Mouse (Mus musculus) lung, postnatal 10 days (tissue): Measurements from ENCODE around the gene Olfr1263.

Source experiments
- DNase-seq: peaks from one replicate; pipeline ENCODE4 v3.0.0; 2021

Olfr1263 gene

DNA sequence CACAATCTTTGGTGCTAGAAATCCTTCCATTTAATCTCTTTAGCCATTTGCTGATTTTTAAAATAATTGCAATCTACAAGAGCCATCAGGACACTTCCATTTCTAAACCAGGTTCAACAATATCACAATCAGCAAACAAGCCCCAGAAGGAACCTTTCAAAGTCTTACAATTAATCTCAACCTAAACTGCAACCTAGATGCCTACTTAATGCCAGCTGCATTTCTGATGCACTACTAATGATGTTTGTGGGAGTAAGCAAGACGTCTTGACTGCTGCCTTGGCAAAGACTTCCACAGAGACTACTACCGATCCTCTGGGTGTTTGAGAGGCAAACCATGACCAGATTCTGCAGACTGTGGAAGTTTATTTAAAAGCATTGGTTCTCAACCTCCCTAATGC, at the start of gene Olfr1263:
Gene Olfr1263, plus strand, starts transcription at position 301 of the 400 bp plus-strand sequence.
- DNase-seq = no peak

DNA sequence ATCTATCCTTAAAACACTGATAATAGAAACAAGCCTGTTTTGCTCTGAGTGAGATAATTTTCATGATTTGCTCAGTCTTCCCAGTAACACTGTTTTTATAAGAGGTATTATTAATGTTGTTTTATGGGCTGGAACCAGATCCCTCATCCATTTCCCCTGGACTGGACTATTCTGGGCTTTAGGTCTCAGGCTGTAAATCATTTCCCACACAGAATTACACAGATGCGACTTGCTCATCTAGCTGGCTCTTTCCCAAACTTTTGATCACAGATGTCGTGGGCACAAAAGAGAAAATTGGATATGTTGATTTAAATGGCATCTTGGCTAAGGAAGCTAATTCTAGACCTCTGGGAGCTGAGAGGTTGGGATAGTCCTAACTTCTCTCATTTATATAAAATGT, 37.7 kb upstream of the Olfr1263 start, which contains the start of gene Olfr1260:
Gene Olfr1260, plus strand, starts transcription at position 157 of the 400 bp plus-strand sequence.
- DNase-seq = no peak

DNA sequence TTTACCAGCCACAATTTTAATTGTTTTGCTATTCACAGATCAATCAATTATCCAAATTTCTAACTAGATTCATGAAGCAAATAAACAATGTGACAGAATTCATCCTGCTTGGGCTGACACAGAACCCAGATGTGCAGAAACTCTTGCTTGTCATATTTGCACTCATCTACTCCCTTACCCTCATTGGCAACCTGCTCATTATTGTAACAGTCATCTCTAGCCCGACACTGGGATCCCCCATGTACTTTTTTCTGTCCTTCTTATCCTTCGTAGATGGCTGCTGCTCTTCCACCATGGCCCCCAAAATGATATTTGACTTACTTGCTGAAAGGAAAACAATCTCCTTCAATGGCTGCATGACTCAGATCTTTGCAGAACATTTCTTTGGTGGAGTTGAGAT, 34.2 kb upstream of the Olfr1263 start:
- DNase-seq = no peak

DNA sequence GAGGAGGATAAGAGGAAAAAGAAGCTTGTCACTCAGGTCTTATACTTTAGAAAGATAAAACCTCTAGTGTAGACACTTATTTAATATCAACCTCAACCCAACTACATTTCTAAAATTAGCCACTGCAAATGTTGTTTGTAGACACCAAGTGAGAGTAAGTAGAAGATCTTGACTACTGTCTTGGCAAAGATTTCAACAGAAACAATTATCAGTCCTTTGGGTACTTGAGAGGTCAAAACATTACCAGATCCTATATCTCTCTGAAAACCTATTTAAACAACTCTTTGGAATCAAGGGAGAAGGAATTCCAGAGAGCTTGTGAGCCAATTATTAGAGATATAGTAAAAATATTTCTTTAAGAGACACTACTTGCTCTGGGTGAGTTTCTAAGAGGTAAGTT, 21.0 kb upstream of the Olfr1263 start, which contains the start of gene Olfr1261:
Gene Olfr1261, plus strand, starts transcription at position 301 of the 400 bp plus-strand sequence.
- no peak for DNase-seq

DNA sequence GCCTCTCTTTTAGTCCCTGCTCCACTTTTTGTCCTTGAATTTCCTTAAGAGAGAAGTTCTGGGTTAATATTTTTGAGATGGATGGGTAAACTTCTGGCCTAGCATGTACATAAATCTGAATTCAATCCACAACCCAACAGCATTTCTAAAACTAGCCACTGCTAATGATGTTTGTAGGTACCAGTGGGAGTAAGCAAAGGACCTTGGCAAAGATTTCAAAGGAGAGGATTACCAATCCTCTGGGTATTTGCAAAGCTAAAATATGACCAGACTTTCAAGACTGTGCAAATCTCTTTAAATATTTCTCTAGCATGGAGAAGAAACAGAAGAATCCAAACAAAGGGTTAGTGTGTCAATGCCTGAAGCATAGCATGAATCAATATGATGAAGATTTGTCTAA, 12.1 kb upstream of the Olfr1263 start, which contains the start of gene Olfr1262:
Gene Olfr1262, plus strand, starts transcription at position 301 of the 400 bp plus-strand sequence.
- no peak for DNase-seq

DNA sequence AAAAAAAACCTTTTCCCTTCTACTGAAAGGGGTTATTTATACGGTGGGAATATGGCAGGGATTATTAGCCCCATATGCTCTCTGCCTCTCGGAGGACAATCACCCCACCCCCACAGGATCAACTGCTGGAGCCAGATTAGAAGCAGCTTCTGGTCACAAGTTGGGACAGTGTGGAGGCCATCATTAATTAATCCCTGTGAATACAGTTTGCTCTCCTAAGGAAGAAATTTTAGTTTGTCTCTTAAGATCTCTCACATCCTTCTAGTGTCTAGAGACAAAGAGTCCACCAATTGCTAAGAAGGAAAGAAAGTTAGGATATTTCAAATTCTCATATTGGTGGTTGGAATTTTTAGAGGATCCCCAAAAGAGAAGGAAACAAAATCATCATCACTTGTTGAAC, 13.5 kb downstream of the Olfr1263 start, which contains the start of gene Olfr1264:
Gene Olfr1264, minus strand, starts transcription at position 101 of the 400 bp plus-strand sequence.
- DNase-seq = no peak

DNA sequence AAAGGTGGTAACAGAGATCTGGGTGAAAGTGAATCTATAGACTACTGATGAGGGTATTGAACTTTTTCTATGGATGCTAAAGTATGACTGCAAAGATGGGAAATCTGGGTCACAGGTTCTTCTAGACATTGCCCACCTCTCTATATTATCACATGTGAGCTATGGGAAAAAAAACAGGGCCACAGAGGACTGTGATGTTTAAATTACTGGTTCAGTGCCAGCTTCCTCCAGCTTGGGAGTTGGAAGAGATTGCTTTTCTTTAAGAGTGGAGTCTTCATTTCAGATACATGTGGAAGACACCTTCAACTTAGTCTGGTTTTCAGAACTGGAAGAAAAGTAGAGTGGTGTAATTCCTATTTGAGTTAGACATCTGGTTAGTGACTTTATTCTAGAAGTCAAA, 23.1 kb downstream of the Olfr1263 start, which contains the start of gene Olfr1265:
Gene Olfr1265, plus strand, starts transcription at position 301 of the 400 bp plus-strand sequence.
- no peak for DNase-seq

DNA sequence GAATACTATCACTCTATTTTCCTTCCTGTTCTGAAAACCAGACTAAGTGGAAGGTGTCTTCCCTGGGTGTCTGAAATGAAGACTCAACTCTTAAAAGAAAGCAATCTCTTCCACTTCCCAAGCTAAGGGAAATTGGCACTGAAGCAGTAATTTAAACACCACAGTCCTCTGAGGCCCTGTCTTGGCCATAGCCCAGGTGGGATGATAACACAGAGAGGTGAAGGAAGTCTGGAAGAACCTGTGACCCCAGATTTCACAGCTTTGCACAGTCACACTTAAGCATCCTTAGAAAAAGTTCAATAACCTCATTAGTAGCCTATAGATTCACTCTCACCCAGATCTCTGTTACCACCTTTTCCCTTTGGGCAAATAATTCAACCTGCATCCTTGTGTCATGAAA, 51.6 kb downstream of the Olfr1263 start, which contains the start of gene Olfr140:
Gene Olfr140, minus strand, starts transcription at position 101 of the 400 bp plus-strand sequence.
- DNase-seq = no peak
